1 mouse cellular context compared by ENCODE assay signal in the genomic region with DNA sequence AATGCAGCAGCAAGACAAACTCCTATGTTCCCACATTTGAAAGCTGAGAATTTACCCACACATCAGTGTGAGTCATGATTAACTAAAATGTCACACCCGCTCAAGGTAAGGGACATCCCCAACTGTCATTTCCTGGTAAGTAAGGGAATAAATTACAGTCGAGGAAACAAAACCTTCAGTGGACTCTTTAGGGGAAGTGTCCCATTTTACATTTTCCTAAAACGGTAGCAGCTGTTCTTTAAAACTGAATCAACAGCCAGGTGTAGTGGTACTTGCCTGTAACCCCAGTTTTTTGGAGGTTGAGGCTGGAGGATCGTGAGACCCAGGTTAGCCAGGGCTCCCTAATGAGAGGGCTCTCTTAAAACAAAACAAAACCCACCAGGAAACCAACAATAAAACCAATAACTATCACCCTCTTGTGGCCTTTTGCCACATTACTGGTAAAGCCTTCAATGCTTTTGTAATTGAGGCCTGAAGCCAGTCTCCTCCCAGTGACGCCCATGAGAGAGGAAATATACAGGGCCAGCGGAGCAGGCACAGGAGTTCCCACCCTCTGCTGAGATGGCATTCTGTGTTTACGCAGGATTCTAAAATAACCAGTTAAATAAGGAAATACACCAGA.
TF ChIP-seq lines count a peak whose summit lies in the region.

No protein-coding gene starts in this region.

TF ChIP-seq in MEL, 35 proteins besides CTCF, POLR2A, EP300 and RAD21 (continued from another document):
- peak; percentile 10; the same call in 1 of the 2 replicates for TF ChIP-seq ETS1 (IDR thresholded peaks at IDR 0.05; ENCODE audit: low read depth, low read length)
